8 mouse cellular contexts compared by ENCODE assay signal in genomic region chr8:128653642-128654364, GRCm38 (mm10). TPM values are rescaled to one million over a fixed set of nuclear protein-coding genes. Genes with fewer than 3 reads are reported as not detected.
DNase-seq lines count a peak whose midpoint lies in the region; ATAC-seq and TF ChIP-seq lines count a peak whose summit lies in the region.

No protein-coding gene starts in this region.

- peak overlapping the region; percentile 91 for H3K27ac ChIP-seq in kidney, postnatal 0 days

- 33% methylated on average over 5 of the region's 5 CpGs for WGBS in kidney, postnatal 0 days

- DNase-seq in forelimb bud, embryonic 11.5 days (ENCODE audit: low read depth, low spot score) = peak; percentile 13
- DNase-seq in kidney, postnatal 0 days (ENCODE audit: low spot score) = peak; percentile 91
- DNase-seq in naive thymus-derived CD4-positive, alpha-beta T cell, adult 2 months (ENCODE audit: low read depth) = peak; percentile 36
- DNase-seq in right cerebral cortex, postnatal 4 days = no peak
- no peak for DNase-seq in B cell, adult 2 months
- no peak for DNase-seq in adrenal gland, adult 8-10 months

- peaks cover 12% of the 10 kb centered on the region for H3K36me3 ChIP-seq in megakaryocyte, embryonic 14.5 days (replicated peaks; ENCODE audit: low read length)
- H3K36me3 ChIP-seq in kidney, postnatal 0 days (ENCODE audit: insufficient read depth, low read length) = no peaks in the 10 kb centered on the region

- peaks cover 9% of the 10 kb centered on the region; the same call in 1 of the 2 replicates for H3K9me3 ChIP-seq in megakaryocyte, embryonic 14.5 days
- H3K9me3 ChIP-seq in kidney, postnatal 0 days (replicated peaks; ENCODE audit: low read length) = no peaks in the 10 kb centered on the region

- no peak for ATAC-seq in megakaryocyte, adult 5-6 weeks (ENCODE audit: poor library complexity, severe bottlenecking)
- ATAC-seq in kidney, postnatal 0 days (replicated peaks; ENCODE audit: low FRiP score, low read depth) = peak; percentile 15; the same call in 1 of the 2 replicates

- no peak for TF ChIP-seq CTCF in kidney, postnatal 0 days (IDR thresholded peaks at IDR 0.05; ENCODE audit: low read depth)

- peaks cover 65% of the 10 kb centered on the region for H3K4me1 ChIP-seq in megakaryocyte, embryonic 14.5 days
- H3K4me1 ChIP-seq in kidney, postnatal 0 days (replicated peaks; ENCODE audit: insufficient read depth, low read length) = no peaks in the 10 kb centered on the region

- H3K9ac ChIP-seq in kidney, postnatal 0 days (ENCODE audit: low read depth, low read length) = no peak overlapping the region

- H3K4me2 ChIP-seq in kidney, postnatal 0 days (ENCODE audit: low read length) = peak overlapping the region; percentile 52; the same call in 1 of the 2 replicates

- peak overlapping the region; percentile 92 for H3K4me3 ChIP-seq in megakaryocyte, embryonic 14.5 days (replicated peaks)
- H3K4me3 ChIP-seq in kidney, postnatal 0 days (replicated peaks; ENCODE audit: low read depth, low read length) = no peak overlapping the region

- H3K27me3 ChIP-seq in megakaryocyte, embryonic 14.5 days (replicated peaks) = no peaks in the 10 kb centered on the region
- no peaks in the 10 kb centered on the region for H3K27me3 ChIP-seq in kidney, postnatal 0 days (ENCODE audit: insufficient read depth, low read length)

RNA-seq across cellular contexts. Expression of gene Itgb1, which starts 31.7 kb away (rescaled TPM):
- 47.5 and 54.1 TPM in 2 replicates for polyA plus RNA-seq in megakaryocyte, embryonic 14.5 days (2012; ENCODE audit: insufficient read depth, low replicate concordance)
- total RNA-seq in megakaryocyte, adult 5-6 weeks (2015) = 87.8 and 94.6 TPM in 2 replicates
- 162 and 167 TPM in 2 replicates for total RNA-seq in megakaryocyte, adult 5-6 weeks (2017)
- polyA plus RNA-seq in kidney, postnatal 0 days (2015; fragmentation: Nextera tagmentation; extraction: Ambion mirVana) = 302 and 312 TPM in 2 replicates
- 100 to 1,000 TPM; 230 to 269 (median 241) TPM for total RNA-seq in adrenal gland, adult 8-10 months (2022)

Comparison
In these comparisons a context has a peak if more than half of its experiments do, and no peak if none do; other contexts are left out.
1. DNase-seq: peak in forelimb bud, embryonic 11.5 days (single experiment), kidney, postnatal 0 days (single experiment) and naive thymus-derived CD4-positive, alpha-beta T cell, adult 2 months (single experiment); none in right cerebral cortex, postnatal 4 days (single experiment), B cell, adult 2 months (0 of 2) and adrenal gland, adult 8-10 months (single experiment).